Mouse (Mus musculus): ENCODE measurements around the gene Rtn2. TPM values are rescaled to one million over a fixed set of nuclear protein-coding genes. Genes with fewer than 3 reads are reported as not detected.
A peak's percentile ranks its signal among the peaks of the same experiment; 100 is the strongest.

Gene Rtn2
- polyA plus RNA-seq, 1 experiment = 9.1 TPM

GRCm38 (mm10) chr7:19253437-19253836, 29.0 kb upstream of the Rtn2 start:
- Histone ChIP-seq H3K27me3 (ENCODE audit: control insufficient read depth, insufficient read depth, low read length) (no peaks in the 10 kb centered on the region), H3K27ac (ENCODE audit: insufficient read depth, low read length) (0 out of 2 replicates have a peak overlapping the region, but pooled peaks have one; percentile 20), H3K36me3 (ENCODE audit: control insufficient read depth, insufficient read depth, low read length) (peaks cover 17% of the 10 kb centered on the region), H3K4me1 (ENCODE audit: control insufficient read depth, insufficient read depth, insufficient read length) (peaks cover 4% of the 10 kb centered on the region; the same call in 1 of the 2 replicates), H3K4me3 (ENCODE audit: extremely low read depth, insufficient read depth, insufficient read length) (no peak overlapping the region)
- WGBS = 73% methylated on average over 5 of the region's 5 CpGs
- no peak for TF ChIP-seq POLR2A (IDR thresholded peaks at IDR 0.05; ENCODE audit: low read depth, low read length)
- no peak for TF ChIP-seq CTCF (IDR thresholded peaks at IDR 0.05; ENCODE audit: extremely low read depth, insufficient read depth, insufficient read length, insufficient replicate concordance)
- no peak for DNase-seq (ENCODE audit: low read depth in 1 of 2, low spot score in 2 of 2)

- Histone ChIP-seq H3K36me3 (ENCODE audit: control insufficient read depth, insufficient read depth, low read length) (peaks cover 32% of the 10 kb centered on the region), H3K27me3 (ENCODE audit: control insufficient read depth, insufficient read depth, low read length) (no peaks in the 10 kb centered on the region), H3K27ac (ENCODE audit: insufficient read depth, low read length) (no peak overlapping the region), H3K4me3 (ENCODE audit: extremely low read depth, insufficient read depth, insufficient read length) (no peak overlapping the region), H3K4me1 (ENCODE audit: control insufficient read depth, insufficient read depth, insufficient read length) (peaks cover 4% of the 10 kb centered on the region; the same call in 1 of the 2 replicates)
- 94% methylated on average over 17 of the region's 17 CpGs for WGBS
- no peak for DNase-seq (ENCODE audit: low read depth in 1 of 2, low spot score in 2 of 2)
- TF ChIP-seq CTCF (IDR thresholded peaks at IDR 0.05; ENCODE audit: extremely low read depth, insufficient read depth, insufficient read length, insufficient replicate concordance) (no peak), POLR2A (IDR thresholded peaks at IDR 0.05; ENCODE audit: low read depth, low read length) (no peak)
These were observed 27.0 kb upstream of the Rtn2 start for GRCm38 (mm10) chr7:19255395-19255794.

- Histone ChIP-seq H3K4me3 (ENCODE audit: extremely low read depth, insufficient read depth, insufficient read length) (no peak overlapping the region), H3K27ac (ENCODE audit: insufficient read depth, low read length) (no peak overlapping the region), H3K4me1 (ENCODE audit: control insufficient read depth, insufficient read depth, insufficient read length) (peaks cover 4% of the 10 kb centered on the region; the same call in 1 of the 2 replicates), H3K36me3 (ENCODE audit: control insufficient read depth, insufficient read depth, low read length) (peaks cover 43% of the 10 kb centered on the region), H3K27me3 (ENCODE audit: control insufficient read depth, insufficient read depth, low read length) (no peaks in the 10 kb centered on the region)
- no peak for DNase-seq (ENCODE audit: low read depth in 1 of 2, low spot score in 2 of 2)
- TF ChIP-seq POLR2A (IDR thresholded peaks at IDR 0.05; ENCODE audit: low read depth, low read length) = no peak
- no peak for TF ChIP-seq CTCF (IDR thresholded peaks at IDR 0.05; ENCODE audit: extremely low read depth, insufficient read depth, insufficient read length, insufficient replicate concordance)
- WGBS = 34% methylated on average over 7 of the region's 7 CpGs
These were observed 25.9 kb upstream of the Rtn2 start for GRCm38 (mm10) chr7:19256567-19256966.

GRCm38 (mm10) chr7:19257390-19258022, 24.9 kb upstream of the Rtn2 start:
- H3K36me3 ChIP-seq (ENCODE audit: control insufficient read depth, insufficient read depth, low read length) = peaks cover 51% of the 10 kb centered on the region
- no peak overlapping the region for H3K4me3 ChIP-seq (ENCODE audit: extremely low read depth, insufficient read depth, insufficient read length)
- no peaks in the 10 kb centered on the region for H3K27me3 ChIP-seq (ENCODE audit: control insufficient read depth, insufficient read depth, low read length)
- H3K4me1 ChIP-seq (ENCODE audit: control insufficient read depth, insufficient read depth, insufficient read length) = peaks cover 4% of the 10 kb centered on the region; the same call in 1 of the 2 replicates
- peak overlapping the region; percentile 40; the same call in 1 of the 2 replicates for H3K27ac ChIP-seq (ENCODE audit: insufficient read depth, low read length)
- DNase-seq (ENCODE audit: low read depth in 1 of 2, low spot score in 2 of 2) = peak in 1 of 2 experiments; percentile 14
- 47% methylated on average over 11 of the region's 11 CpGs for WGBS
- TF ChIP-seq POLR2A (IDR thresholded peaks at IDR 0.05; ENCODE audit: low read depth, low read length) = no peak
- TF ChIP-seq CTCF (IDR thresholded peaks at IDR 0.05; ENCODE audit: extremely low read depth, insufficient read depth, insufficient read length, insufficient replicate concordance) = no peak

- Histone ChIP-seq H3K27me3 (ENCODE audit: control insufficient read depth, insufficient read depth, low read length) (no peaks in the 10 kb centered on the region), H3K27ac (ENCODE audit: insufficient read depth, low read length) (no peak overlapping the region), H3K36me3 (ENCODE audit: control insufficient read depth, insufficient read depth, low read length) (peaks cover 56% of the 10 kb centered on the region), H3K4me1 (ENCODE audit: control insufficient read depth, insufficient read depth, insufficient read length) (peaks cover 4% of the 10 kb centered on the region; the same call in 1 of the 2 replicates), H3K4me3 (ENCODE audit: extremely low read depth, insufficient read depth, insufficient read length) (no peak overlapping the region)
- TF ChIP-seq POLR2A (IDR thresholded peaks at IDR 0.05; ENCODE audit: low read depth, low read length) (no peak), CTCF (IDR thresholded peaks at IDR 0.05; ENCODE audit: extremely low read depth, insufficient read depth, insufficient read length, insufficient replicate concordance) (no peak)
- no peak for DNase-seq (ENCODE audit: low read depth in 1 of 2, low spot score in 2 of 2)
- 71% methylated on average over 3 of the region's 3 CpGs for WGBS
These were observed 24.1 kb upstream of the Rtn2 start for GRCm38 (mm10) chr7:19258336-19258735.

GRCm38 (mm10) chr7:19265147-19265546, 17.3 kb upstream of the Rtn2 start:
- Histone ChIP-seq H3K27ac (ENCODE audit: insufficient read depth, low read length) (peak overlapping the region; percentile 68), H3K4me1 (ENCODE audit: control insufficient read depth, insufficient read depth, insufficient read length) (peaks cover 35% of the 10 kb centered on the region), H3K36me3 (ENCODE audit: control insufficient read depth, insufficient read depth, low read length) (peaks cover 40% of the 10 kb centered on the region), H3K27me3 (ENCODE audit: control insufficient read depth, insufficient read depth, low read length) (no peaks in the 10 kb centered on the region), H3K4me3 (ENCODE audit: extremely low read depth, insufficient read depth, insufficient read length) (no peak overlapping the region)
- WGBS = 71% methylated on average over 7 of the region's 7 CpGs
- TF ChIP-seq POLR2A (IDR thresholded peaks at IDR 0.05; ENCODE audit: low read depth, low read length) = no peak
- no peak for TF ChIP-seq CTCF (IDR thresholded peaks at IDR 0.05; ENCODE audit: extremely low read depth, insufficient read depth, insufficient read length, insufficient replicate concordance)
- no peak for DNase-seq (ENCODE audit: low read depth in 1 of 2, low spot score in 2 of 2)
